Mouse (Mus musculus) heart, postnatal 0 days (tissue): ENCODE measurements around the gene Sec11a. TPM values are rescaled to one million over a fixed set of nuclear protein-coding genes. Genes with fewer than 3 reads are reported as not detected.

Source experiments
- ATAC-seq: fragments of 200-750 bp; cut with Nextera tagmentation; 2 replicates; pipeline ENCODE4 v1.8.0; 2017; ENCODE audit warnings: low read depth, moderate number of reproducible peaks, moderate library complexity; ENCODE audit not compliant: insufficient read depth
- DNase-seq: peaks from one replicate; pipeline ENCODE4 v3.0.0-alpha.2; 2016; ENCODE audit warnings: low spot score
- H3K27ac ChIP-seq: fragments of 300-500 bp; sonication (generic); 2 replicates; pipeline ENCODE4 v1.5.1; 2014; ENCODE audit warnings: low read depth, mild to moderate bottlenecking
- H3K27me3 ChIP-seq: fragments of 300-500 bp; sonication (generic); 2 replicates; pipeline ENCODE4 v1.6.1; 2014; ENCODE audit warnings: low read length, mixed read lengths; ENCODE audit not compliant: control insufficient read depth, insufficient read depth
- H3K36me3 ChIP-seq: fragments of 300-500 bp; sonication (generic); replicated peaks from 2 replicates; pipeline ENCODE4 v1.6.1; 2014; ENCODE audit warnings: low read length, mixed read lengths; ENCODE audit not compliant: control insufficient read depth, insufficient read depth
- H3K4me1 ChIP-seq: fragments of 300-500 bp; sonication (generic); 2 replicates; pipeline ENCODE4 v1.6.1; 2014; ENCODE audit warnings: antibody characterized with exemption; ENCODE audit not compliant: control insufficient read depth, insufficient read depth
- H3K4me2 ChIP-seq: fragments of 300-500 bp; sonication (generic); 2 replicates; pipeline ENCODE4 v1.6.1; 2014; ENCODE audit warnings: low read depth, mild to moderate bottlenecking, low read length, moderate library complexity
- H3K4me3 ChIP-seq: fragments of 300-500 bp; sonication (generic); 2 replicates; pipeline ENCODE4 v1.5.1; 2014; ENCODE audit warnings: low read depth, low read length
- H3K9ac ChIP-seq: fragments of 300-500 bp; sonication (generic); replicated peaks from 2 replicates; pipeline ENCODE4 v1.6.1; 2014; ENCODE audit warnings: low read depth, low read length, mixed read lengths
- H3K9me3 ChIP-seq: fragments of 300-500 bp; sonication (generic); replicated peaks from 2 replicates; pipeline ENCODE4 v1.6.1; 2016; ENCODE audit warnings: low read length; ENCODE audit not compliant: control insufficient read depth
- CTCF ChIP-seq: IDR thresholded peaks from 2 replicates; pipeline ENCODE4 v1.5.1; 2016; ENCODE audit warnings: antibody characterized with exemption, control low read depth, low read depth
- EP300 ChIP-seq: IDR thresholded peaks from 2 replicates; pipeline ENCODE4 v1.6.1; 2016; ENCODE audit warnings: antibody characterized with exemption, low read depth
- WGBS: fragments of 180-500 bp; shearing (Covaris S2); extraction: QIAGEN DNeasy Blood & Tissue Kit; methylation state at CpG from one replicate; pipeline ENCODE4 v1.1.7; 2014; 5-methylcytosine and 5-hydroxymethylcytosine counted together
- polyA plus RNA-seq: library from polyadenylated mRNA; unstranded; fragments of >200 nt; fragmentation: Nextera tagmentation; extraction: Ambion mirVana; gene quantifications from 2 replicates; pipeline ENCODE4 v1.2.1, GENCODE M21; 2015
- total RNA-seq: library from RNA; depleted of rRNA; stranded (reverse); fragments of >200 nt; gene quantifications from 2 replicates; pipeline ENCODE4 v1.2.3, GENCODE M21; 2014; ENCODE audit warnings: low replicate concordance

Gene Sec11a
- total and polyA plus RNA-seq, 2 experiments from 2014 or later = 79.2 to 104 TPM

- no peak for TF ChIP-seq CTCF
- no peak; the same call in 1 of the 2 replicates for TF ChIP-seq EP300
- ATAC-seq (no peak), DNase-seq (no peak)
- no peaks in the 10 kb centered on the region for H3K9me3 ChIP-seq
- peak overlapping the region; percentile 53 for H3K9ac ChIP-seq
- H3K27me3 ChIP-seq = no peaks in the 10 kb centered on the region
- H3K27ac ChIP-seq = peak overlapping the region; percentile 84
- peak overlapping the region; percentile 75 for H3K4me3 ChIP-seq
- 26% methylated on average over 15 of the region's 15 CpGs for WGBS
- H3K4me1 ChIP-seq = peaks cover 18% of the 10 kb centered on the region
- H3K4me2 ChIP-seq = peak overlapping the region; percentile 80
- H3K36me3 ChIP-seq = peaks cover 10% of the 10 kb centered on the region
Observed at GRCm38 (mm10) chr7:80901541-80902274, 45.9 kb downstream of the Sec11a start.

DNA sequence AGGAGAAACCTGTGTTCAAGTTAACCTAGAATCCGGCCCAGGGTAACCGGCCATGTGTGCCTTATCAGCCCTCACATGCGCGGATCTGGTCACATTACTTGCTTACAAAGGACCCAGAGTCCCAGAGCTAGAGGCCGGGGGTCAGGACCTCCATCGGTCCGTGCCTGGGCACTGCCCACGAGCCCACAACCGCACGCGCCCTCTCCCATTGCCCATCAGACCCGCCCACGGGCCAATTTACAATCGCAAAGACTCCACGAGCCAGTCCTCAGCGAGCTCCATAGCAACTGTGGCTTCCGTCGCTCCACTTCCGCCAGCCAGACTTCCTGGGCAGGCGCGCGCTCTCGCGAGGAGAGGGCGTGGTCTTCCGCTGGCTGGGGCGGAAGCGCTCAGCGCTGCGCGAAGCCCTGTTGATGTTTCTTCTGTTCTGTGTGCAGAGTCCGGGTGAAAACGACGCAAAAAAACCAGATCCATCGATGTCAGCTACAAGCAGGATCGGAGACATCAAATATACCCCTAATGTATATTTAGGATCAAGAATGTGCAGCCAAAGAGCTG lies 46.6 kb downstream of the Sec11a start, which contains the start of gene Wdr73:
Wdr73 (minus strand) TSS at position 326 of the 558 bp plus-strand sequence.
- under 1% methylated on average over 36 of the region's 36 CpGs for WGBS
- Histone ChIP-seq H3K27ac (peak within 1 kb of the TSS; percentile 84), H3K9ac (peak within 1 kb of the TSS; percentile 53), H3K36me3 (peaks cover 16% of the 10 kb centered on the region), H3K4me1 (peaks cover 18% of the 10 kb centered on the region), H3K9me3 (no peaks in the 10 kb centered on the region), H3K4me2 (peak within 1 kb of the TSS; percentile 80), H3K4me3 (peak within 1 kb of the TSS; percentile 75), H3K27me3 (no peaks in the 10 kb centered on the region)
- ATAC-seq (peak; percentile 96), DNase-seq (peak; percentile 93)
- TF ChIP-seq EP300 = peak; percentile 78
- no peak for TF ChIP-seq CTCF

GRCm38 (mm10) chr7:80897721-80898120 lies 49.9 kb downstream of the Sec11a start:
- no peak for TF ChIP-seq CTCF
- TF ChIP-seq EP300 = no peak
- ATAC-seq (no peak), DNase-seq (no peak)
- Histone ChIP-seq H3K27me3 (no peaks in the 10 kb centered on the region), H3K9me3 (no peaks in the 10 kb centered on the region), H3K27ac (no peak overlapping the region), H3K9ac (no peak overlapping the region), H3K4me1 (peaks cover 13% of the 10 kb centered on the region), H3K4me2 (no peak overlapping the region), H3K36me3 (peaks cover 38% of the 10 kb centered on the region), H3K4me3 (no peak overlapping the region)
- 81% methylated on average over 4 of the region's 4 CpGs for WGBS

DNA sequence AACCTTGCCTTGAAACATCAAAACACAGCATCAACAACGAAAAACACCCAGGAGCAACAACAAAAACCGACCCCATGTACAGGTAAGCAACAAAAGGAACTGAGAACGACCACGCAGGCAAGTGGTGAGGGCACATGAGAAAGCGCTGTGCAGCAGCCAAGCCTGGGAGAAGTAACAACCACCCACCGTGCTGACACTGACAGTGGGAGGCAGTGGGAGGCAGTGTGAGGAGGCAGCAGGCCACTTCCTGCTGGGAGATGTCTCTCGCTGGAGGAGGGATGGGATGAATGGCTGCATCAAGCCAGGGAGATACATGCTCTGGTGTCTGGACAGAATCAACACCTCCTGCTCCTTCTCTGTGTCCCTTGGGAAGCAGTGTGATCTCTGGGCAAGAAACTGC lies 50.4 kb downstream of the Sec11a start:
- DNase-seq = no peak
- 75% methylated on average over 7 of the region's 7 CpGs for WGBS
- TF ChIP-seq EP300 = no peak
- no peak for TF ChIP-seq CTCF
- peaks cover 44% of the 10 kb centered on the region for H3K36me3 ChIP-seq
- H3K27ac ChIP-seq = no peak overlapping the region
- no peak overlapping the region for H3K4me2 ChIP-seq
- no peak overlapping the region for H3K9ac ChIP-seq
- H3K4me3 ChIP-seq = no peak overlapping the region
- peaks cover 13% of the 10 kb centered on the region for H3K4me1 ChIP-seq
- no peak for ATAC-seq
- no peaks in the 10 kb centered on the region for H3K27me3 ChIP-seq
- H3K9me3 ChIP-seq = no peaks in the 10 kb centered on the region

DNA sequence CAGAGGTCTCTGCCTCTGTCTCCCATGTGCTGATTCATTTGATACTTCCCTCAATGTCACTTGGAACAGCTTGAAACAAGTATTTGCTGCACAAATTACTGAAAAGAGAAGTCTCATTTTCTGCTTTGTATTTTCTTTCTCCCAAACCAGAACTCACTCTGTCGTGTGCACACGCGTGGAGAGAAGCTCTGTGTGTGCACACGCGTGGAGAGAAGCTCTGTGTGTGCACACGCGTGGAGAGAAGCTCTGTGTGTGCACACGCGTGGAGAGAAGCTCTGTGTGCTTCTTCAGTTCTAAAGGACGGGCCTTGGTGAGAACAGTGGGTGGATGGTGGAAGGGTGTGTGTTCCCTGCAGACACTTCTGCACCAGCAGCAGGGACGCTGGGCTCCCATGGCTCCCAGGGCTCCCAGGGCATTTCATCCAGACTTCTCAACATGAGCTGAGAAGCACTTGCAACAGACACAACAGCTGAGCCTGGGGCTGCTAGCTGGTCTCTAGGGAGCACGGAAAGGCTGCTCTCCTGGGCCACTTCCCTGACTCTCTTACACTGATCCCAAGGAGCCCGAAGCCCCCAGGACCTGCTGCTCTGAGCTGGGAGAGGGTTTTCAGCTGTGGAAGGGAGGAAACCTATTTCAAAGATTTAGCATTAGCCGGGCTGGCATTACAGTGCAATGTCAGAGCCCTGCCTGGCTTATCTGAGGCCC lies 52.6 kb downstream of the Sec11a start:
- 90% methylated on average over 14 of the region's 14 CpGs for WGBS
- H3K36me3 ChIP-seq = peaks cover 60% of the 10 kb centered on the region
- no peak overlapping the region for H3K4me2 ChIP-seq
- no peak for ATAC-seq
- no peaks in the 10 kb centered on the region for H3K9me3 ChIP-seq
- 0 out of 2 replicates have a peak, but pooled peaks cover under 1% of the 10 kb centered on the region for H3K4me1 ChIP-seq
- DNase-seq = no peak
- TF ChIP-seq CTCF (no peak), EP300 (no peak)
- H3K4me3 ChIP-seq = no peak overlapping the region
- H3K9ac ChIP-seq = no peak overlapping the region
- peak overlapping the region; percentile 79; the same call in 1 of the 2 replicates for H3K27ac ChIP-seq
- no peaks in the 10 kb centered on the region for H3K27me3 ChIP-seq
